Mouse (Mus musculus): ENCODE results near the gene Rai1. TPM values are rescaled to one million over a fixed set of nuclear protein-coding genes. Genes with fewer than 3 reads are reported as not detected.

Rai1 gene
- total RNA-seq, 2 experiments from 2014 or later: 10.8 to 26.8 TPM

DNA sequence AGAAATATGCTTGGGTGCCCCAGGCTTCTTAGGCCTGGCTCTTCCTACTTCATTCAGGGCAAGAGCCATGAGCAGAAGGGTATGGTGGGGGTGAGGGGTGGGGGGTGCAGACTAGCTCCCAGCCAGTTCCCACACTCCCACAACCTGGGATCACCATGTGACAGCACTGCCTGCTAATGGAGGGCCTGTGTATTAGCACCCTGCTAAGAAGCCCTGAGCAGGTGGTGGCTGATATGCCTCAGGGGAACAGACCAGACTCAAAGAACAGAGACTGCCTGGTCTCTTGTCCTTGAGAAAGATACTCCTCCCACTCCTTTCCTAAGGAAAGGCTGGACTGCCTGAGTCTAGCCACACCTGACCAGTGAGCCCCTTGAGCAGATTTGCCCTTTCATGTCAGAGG, 22.2 kb downstream of the Rai1 start:
- no peak for ATAC-seq (replicated peaks; ENCODE audit: poor library complexity)

DNA sequence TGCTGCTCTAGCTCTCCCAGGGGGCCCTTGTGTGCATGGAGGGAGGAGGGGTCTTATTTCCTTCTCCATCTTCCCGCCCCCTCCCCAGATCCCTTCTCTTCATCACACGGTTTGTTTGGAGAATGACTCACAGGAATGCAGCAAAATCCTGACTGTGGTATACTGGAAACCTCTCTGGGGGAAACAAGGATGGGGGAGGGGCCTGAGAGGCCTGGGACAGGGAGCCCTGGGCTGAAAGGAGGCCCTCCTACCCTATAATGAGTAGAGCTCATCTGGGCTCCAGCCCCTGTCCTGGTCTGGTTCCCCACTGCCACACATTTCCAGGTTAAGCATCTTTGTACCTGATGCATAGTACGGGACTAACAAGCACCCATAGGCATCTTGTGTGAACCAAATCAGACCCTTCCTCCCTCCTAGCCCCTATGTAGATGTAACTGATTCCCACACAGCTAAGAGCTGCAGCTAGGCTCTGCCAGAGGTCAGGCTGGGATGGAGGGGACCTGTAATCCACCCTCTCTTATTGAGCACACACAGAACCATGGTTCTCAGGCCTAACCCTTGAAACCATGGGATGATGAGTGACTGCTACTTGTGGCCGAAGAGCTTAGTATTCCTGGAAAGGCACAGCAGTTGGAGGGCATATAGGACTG, 23.2 kb downstream of the Rai1 start:
- ATAC-seq (replicated peaks; ENCODE audit: poor library complexity): no peak

DNA sequence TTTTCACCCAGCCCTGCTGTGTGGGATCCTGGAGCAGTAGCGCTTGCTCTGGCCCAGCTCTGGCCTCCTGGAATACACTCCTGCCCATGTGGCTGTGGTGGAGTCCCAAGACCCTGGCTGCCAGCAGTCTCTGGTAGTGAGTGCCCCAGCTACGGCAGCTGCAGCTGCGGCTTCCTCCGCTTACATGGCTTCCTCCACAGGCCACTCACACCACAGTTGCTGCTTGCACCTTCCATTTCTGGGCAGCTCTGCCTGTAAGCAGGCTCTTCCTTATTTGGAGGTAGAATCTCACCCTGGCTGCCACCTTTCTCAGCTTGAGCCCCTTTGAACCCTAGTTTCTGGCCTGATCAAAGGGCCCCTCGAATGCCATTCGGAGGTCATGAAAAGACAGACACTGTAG, 25.7 kb downstream of the Rai1 start:
- peak; percentile 81 for ATAC-seq (replicated peaks; ENCODE audit: poor library complexity)

DNA sequence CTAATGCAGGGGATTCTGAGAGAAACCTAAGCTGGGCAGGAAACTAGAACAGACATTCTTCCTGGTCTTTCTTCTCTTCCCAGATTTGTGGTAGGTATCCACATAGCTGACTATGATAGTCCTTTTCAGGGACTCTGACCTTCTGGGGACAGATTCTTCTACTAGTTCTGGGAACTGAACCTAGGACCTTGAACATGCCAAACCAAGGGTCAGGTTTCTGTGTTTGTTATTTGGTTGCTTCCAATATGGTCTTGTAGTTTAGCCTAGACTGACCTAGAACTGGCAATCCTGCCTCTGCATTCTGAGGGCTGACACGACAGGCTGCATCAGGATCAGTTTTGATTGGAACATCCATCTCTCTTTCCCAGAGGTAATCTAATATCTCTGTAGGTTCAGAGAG, 27.2 kb downstream of the Rai1 start:
- no peak for ATAC-seq (replicated peaks; ENCODE audit: poor library complexity)

DNA sequence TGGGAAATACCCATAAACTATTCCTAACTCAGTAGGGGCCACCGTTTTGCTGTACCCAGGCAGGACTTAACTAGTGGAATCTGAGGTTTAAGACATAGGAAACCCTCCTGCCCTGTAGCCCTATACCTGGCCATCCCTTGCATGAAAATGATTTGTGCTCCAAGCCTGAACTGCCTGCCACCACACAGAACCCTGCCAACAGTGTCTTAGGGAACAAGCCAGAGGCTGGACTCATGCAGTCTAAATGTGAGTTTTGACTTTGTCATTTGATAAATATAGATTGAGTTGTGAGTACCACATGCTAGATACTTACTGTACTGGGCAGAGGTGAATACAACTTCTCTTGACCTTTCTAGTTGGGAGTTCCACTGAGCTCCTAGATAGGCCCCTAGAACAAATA, 31.7 kb downstream of the Rai1 start:
- ATAC-seq (replicated peaks; ENCODE audit: poor library complexity): no peak

DNA sequence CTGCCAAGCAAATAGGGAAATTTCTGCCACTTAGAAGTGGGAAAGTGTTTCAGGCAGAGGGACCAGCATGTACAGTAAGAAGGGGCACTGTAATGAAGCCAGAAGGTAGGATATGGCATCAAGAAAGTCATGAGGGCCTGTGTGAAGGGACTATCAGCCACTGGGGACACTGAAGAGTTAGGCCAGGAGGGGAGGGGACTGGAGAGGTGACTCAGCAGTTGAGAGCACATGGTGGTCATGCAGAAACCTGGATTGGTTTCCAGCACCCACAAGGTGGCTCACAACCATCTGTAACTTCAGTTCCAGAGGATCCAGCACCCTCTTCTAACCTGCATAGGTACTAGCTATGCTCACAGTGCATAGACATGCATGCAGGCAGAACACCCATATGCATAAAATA, 32.4 kb downstream of the Rai1 start:
- ATAC-seq (replicated peaks; ENCODE audit: poor library complexity): peak; percentile 74

DNA sequence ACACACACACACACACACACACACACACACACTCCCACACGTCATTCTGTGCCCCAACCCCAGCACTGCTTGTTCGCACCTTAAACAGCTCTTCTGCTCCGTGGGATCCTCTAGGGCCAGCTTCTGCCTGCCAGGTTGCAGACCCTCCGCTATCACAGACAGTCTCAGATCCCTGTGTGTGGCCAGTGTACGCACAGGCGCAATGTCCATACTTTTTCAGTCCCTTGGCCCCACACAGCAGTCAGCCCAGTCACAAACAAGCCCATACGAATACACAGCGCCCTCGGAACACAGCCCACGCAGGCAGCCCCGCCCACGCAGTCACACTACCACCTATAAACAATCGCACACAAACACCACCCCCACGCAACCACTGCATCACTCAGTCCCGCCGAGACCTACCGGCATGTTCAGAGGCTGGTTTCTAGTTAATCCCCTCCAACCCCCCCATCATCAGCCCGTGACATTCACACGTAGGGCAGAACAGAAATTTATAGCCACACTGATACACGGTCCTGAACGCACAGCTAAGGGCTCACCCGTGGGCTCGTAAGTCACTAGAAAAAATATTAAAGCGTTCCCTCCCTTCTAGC, 34.4 kb downstream of the Rai1 start:
- no peak for ATAC-seq (replicated peaks; ENCODE audit: poor library complexity)

DNA sequence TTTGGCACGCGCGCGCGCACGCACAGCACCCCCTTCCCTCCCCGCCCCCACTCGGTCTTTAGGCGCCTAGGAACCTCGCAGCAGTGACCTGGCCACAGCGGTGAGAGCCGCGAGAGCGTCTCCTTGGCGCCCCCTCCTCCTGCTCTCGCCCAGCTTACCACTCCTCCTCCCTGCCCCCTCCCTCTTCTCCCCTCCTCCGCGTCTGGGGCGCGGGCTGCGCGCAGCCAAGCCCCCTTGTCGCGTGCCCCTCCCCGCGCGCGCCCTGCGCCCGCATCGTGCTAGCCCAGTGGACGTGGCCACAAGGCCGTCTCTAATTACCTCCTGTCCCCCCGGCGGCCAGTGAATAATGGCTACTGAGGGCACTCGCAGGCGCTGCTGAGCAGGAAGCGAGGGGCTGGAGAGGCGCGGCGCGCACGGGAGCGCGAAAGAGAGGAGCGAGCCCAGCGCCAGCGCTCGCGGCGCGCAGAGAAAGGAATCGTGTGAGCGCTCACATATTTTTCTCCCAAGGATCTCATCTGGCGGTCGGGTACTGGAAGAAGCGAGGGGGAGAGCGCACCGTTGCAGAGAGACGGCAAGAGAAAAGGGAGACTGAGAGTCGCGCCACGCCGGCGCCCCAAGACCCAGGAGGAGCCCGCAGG, 35.0 kb downstream of the Rai1 start:
- ATAC-seq (replicated peaks; ENCODE audit: poor library complexity): 0 out of 2 replicates have a peak, but pooled peaks have one; percentile 7

DNA sequence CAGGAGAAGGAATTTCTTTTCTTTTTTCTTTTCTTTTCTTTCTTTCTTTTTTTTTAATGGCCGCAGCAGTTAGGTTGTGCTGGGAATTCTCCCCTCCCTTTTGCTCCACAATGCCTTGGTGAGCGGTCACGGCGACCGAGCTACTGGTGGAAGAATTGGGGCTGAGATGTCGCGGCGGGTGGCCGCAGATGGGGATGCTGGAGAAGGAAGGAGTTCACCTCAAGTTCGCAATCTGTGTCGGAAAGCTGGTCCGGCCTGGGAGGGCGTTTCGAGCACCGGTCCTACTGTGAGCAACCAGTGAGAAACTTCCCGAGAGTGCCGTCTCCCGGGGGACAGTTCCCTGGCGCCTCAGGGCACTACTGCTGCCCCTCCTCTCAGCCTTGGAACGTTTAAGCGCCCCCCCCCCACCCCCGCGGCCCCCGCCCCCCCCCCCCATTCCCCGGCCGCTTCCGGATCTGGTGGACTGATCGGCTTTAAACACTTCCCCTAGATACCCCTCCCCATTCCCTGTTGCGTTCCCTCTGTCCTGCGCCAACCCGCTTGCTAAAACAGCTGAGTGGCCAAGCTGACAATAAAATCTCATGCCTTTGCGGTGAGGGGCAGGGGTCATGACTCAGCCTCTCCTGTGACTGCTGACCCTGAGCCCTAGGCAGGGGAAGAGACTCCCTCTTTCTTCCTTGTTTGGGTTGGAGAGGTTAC, 35.9 kb downstream of the Rai1 start:
- ATAC-seq (replicated peaks; ENCODE audit: poor library complexity): no peak; the same call in 1 of the 2 replicates

DNA sequence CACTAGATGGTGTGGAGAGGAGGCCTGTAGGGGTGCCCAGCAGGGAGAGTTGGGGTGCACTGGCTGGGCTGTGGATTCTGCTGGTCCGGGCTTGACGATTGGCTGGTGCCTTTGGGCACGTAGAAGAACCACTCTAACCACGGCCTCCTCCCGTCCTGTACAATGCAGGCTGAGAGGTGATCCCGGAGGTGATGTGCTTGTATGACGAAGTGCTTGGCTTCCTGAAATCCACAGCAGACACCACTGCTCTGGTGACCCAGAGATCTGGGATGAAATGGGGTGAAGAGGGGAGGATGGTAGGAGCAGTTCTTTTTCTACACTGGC, 36.4 kb downstream of the Rai1 start:
- no peak for ATAC-seq (replicated peaks; ENCODE audit: poor library complexity)

DNA sequence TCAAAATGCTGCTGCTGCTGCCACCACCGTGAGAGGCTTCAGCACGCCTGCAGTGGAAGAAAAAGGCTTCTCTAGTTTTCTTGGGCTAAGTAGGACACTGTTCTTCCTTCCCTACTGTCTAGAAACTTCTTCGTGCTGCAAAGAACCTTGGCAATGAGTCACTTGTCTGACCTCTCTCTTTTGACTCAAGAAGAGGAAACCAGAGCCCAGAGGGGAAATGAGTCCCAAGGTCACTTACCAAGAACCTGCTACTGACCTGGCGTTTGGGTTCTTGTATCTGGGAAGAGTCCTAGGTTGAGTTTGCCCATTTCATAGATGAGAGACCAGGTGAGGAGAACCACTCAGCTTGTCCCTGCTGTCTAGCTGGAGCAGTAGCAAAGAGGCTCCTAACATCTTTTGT, 38.3 kb downstream of the Rai1 start:
- ATAC-seq (replicated peaks; ENCODE audit: poor library complexity): no peak

DNA sequence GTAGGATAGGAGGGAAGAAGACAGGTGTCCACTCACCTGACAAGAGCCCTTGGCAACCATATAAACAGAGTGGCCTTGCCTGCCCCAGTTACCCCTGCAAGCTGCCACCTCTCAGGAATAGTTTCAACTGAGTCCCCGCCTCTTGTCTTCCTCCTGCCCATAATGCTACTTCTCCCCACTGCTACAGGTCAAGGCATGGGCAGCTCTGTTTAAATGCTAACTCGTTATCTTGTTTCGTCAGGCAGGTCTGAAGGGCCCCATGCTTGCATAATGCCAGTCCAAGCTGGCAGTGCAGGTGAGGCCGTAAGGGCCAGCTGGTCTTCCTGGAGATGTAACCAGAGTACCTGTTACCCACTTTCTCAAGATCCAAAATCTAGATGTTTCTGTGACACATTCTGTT, 41.4 kb downstream of the Rai1 start:
- ATAC-seq (replicated peaks; ENCODE audit: poor library complexity): no peak

DNA sequence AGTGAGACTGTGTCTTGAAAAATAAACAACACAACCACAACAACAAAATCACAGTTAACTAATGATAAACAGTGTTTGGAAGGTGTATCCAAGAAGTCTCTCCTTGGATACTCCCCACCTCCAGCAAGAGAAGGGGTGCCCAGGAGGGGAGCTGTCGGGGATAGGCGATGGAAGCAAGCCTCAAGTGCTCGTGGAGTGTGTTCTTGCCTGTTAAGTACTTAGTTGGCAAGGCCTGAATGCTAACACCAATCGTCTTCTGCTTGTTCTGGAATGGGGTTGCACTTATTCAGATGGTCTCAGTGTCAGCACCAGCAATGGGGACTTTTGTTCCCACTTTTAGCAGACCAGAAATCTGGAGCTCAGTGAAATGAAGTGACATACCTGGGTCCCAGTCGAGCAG, 43.8 kb downstream of the Rai1 start:
- ATAC-seq (replicated peaks; ENCODE audit: poor library complexity): no peak

DNA sequence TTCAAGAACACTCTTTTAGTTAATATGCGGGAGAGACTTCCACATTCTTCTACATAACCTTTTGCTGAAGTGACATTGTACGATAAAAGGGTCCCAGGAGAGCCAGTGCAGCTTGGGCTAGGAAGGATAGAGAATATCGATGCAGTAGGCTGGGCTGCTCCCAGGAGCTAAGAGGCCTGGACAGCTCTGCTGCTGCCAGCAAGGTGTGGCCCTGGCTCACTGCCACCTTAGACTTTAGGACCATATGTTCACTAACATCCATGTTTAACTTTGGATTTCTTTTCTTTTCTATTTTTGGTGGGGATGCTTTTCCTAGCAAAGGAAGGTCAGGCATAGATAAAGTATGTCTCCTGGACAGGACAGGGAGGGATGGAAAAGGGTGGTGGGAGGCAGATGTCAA, 44.3 kb downstream of the Rai1 start:
- ATAC-seq (replicated peaks; ENCODE audit: poor library complexity): no peak

DNA sequence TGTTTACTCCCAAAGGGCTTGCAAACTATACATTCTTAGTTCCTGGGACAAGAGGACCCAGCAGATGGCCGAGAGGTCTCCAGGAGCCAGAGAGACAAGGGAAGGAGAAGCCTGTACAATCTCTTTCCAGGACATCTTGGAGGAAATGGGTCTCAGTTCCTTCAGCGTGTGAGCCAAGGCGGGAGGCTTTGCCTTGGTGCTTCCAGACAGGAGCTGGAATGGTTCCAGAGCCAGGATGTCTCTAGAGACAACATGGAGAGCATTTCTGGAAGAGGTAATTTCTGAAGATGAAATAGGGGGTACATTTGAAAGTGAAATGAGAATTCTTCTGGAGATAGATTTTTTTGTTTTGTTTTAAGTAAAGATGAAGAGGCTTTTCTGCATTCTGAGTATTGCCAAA, 45.9 kb downstream of the Rai1 start:
- no peak for ATAC-seq (replicated peaks; ENCODE audit: poor library complexity)

DNA sequence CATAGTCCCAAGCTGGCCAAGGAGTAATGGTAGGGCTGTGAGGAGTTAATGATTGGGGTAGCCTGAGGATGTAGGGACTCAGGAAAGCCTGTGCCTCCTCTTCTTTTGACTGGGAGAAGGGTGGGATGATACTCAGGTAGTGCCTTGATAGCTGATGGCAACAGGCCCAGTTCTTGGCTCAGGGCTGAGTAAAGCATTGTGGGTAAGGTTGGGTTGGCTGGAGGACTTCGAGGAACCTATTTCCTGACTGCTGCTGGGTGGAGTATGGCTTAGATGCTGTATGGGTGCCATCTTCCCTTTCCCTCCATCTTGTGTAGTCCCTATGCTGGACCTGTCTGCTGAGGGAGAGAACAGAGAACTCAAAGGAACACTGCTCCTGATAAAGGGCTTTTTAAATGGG, 47.5 kb downstream of the Rai1 start:
- ATAC-seq (replicated peaks; ENCODE audit: poor library complexity): peak; percentile 58

DNA sequence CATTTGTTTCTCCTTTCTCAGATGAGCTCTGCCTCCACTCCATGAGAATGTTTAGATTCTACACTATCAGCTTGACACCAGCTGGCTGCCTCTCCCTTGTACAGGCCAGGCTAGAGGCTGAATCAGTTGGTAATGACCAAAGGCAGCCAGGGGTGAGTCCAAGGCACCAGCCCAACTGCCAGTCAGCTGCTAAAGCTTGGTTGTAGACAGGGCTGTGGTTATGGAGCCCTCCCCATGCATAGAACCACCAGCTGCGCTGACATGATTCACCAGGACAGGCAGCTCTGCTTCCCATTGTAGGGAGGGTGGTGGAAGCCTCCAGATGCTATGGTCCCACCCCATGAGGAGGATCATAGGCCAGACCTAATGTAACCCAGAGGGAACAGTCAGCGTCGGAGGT, 49.1 kb downstream of the Rai1 start:
- ATAC-seq (replicated peaks; ENCODE audit: poor library complexity): no peak

DNA sequence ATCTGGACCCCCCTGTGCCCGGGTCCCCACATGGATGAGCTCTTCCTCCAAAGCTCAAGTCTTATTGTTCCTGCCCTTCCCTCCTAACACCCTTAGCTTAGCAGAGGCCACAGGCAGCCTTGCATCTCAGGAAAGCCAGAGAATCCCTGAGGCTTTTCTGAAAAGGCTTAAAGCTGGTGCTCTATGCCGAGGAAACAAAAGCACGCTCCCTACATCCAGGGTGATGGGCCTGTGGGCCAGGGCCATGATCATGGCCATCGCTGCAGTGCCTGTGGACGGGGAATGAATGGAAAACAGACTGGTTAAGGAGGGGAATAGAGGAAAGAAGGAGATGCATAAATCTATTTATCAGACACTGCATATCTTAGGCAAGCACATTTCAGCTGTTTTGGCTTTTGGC, 50.9 kb downstream of the Rai1 start:
- ATAC-seq (replicated peaks; ENCODE audit: poor library complexity): no peak

DNA sequence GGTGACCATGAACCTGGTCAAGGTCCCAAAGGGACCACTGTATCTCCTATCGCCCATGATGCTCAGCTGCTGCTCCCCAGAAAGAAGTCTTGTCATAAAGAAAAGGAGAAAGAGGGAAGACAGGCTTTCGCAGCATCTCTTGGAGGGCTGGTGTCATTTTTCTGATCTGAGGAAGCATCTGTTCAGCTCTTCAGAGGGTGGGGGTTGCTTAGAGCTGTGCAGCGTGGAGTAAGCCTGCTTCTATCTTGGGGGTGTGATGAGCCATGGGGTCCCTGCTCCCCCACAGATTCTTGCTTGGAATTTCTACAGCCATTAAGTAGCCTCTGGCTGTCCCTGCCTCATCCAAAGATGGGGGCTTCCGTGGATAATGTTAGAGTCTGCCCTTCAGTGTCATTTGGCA, 53.5 kb downstream of the Rai1 start:
- ATAC-seq (replicated peaks; ENCODE audit: poor library complexity): no peak

DNA sequence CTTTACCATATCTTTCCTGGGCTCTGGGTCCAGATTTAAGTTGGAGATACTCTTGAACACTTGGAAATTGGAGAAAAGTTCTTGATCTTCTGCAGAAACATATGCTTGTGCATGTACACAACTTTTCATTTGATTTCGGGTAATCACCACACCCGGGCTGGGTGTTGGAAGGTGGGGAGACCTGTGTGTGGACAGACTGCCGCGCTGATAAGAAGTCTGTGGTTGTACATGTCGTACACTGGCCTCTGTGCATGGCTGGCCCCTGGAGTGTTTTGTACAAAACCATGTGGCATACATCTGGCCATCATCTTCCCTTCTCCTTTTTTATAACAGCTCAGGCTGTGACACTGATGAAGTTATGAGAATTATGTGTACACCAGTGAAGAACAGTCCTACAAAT, 55.1 kb downstream of the Rai1 start:
- ATAC-seq (replicated peaks; ENCODE audit: poor library complexity): peak; percentile 87

DNA sequence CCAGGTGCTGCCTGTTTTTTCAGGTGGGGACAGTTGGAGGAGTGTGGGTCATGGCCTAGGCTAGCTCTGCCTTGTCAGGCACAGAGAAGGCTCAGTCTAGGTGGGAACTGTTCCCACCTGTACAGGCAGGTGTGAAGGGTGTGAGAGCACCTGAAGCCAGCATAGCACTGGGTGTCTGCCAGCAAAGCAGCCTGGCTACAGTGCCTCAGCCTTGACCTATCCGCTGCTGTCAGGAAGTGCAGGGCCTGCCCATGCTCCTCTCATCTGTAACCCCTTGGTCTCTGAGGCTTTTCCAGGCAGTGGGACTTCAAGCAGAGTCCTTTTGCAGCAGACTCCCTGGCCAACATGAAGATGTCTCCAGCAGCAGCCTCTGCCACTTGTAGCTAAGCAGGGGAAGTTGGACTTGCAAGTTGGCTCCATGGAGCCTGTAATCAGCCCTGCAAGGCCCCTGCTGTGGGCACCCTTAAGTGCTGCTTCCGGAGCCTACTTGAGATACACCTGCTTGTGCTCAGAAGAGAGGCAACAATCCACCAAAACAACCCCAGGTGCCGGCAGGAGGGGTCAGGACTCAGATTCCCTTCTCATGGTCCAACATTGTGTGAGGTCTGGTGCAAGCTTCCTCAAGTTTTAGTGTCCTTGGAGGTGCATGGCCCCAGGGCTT, 55.8 kb downstream of the Rai1 start:
- no peak for ATAC-seq (replicated peaks; ENCODE audit: poor library complexity)

Data from megakaryocyte progenitor cell, adult 5-6 weeks (primary cell).